Mouse (Mus musculus) lung, adult 2 months (tissue): ENCODE measurements at regions not wholly inside any gene's neighbourhood (a gene's known extent, or its start where the extent isn't known, plus 50 kb on each side); places are given as distances from the start of the nearest gene placed in this dataset.

Source experiments
- CTCF ChIP-seq: fragments of 200-500 bp; IDR thresholded peaks from 2 replicates; pipeline ENCODE4 v1.5.1; 2011; ENCODE audit warnings: mild to moderate bottlenecking, low read length, control low read depth; ENCODE audit not compliant: insufficient read depth
- POLR2A ChIP-seq: fragments of 200-500 bp; IDR thresholded peaks from 2 replicates; pipeline ENCODE4 v1.6.1; 2011; ENCODE audit warnings: low read depth, mild to moderate bottlenecking, control low read depth, low read length, borderline replicate concordance; ENCODE audit errors: extremely low read depth

DNA sequence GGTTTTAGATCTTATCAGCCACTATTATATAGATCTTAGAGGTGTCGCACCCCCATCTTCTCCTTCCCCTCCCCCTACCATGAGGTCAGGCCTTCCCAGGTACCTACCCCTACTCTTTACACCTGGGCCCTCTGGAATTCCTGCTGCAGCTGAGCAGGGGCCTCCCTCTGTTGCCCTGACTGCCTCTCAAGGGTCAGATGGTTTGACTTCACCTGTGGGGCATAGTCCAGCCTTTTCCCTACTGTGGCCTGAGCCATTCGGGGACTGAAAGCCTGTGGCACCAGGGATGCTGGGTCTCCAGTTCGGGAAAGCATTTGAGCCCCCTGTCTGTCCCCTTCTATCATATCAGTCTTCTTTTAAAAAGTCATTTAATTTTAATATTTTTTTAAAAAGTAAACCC is 196.4 kb downstream of the Gadd45g start:
- TF ChIP-seq CTCF (no peak), POLR2A (no peak)
